Mouse (Mus musculus): ENCODE results near the gene Sash3.

- no peak for TF ChIP-seq CHD2 (IDR thresholded peaks at IDR 0.05; ENCODE audit: low read depth, low read length)
- TF ChIP-seq MAFK (IDR thresholded peaks at IDR 0.05; ENCODE audit: insufficient read depth, low read depth, low read length), result no peak
Measured at GRCm38 (mm10) chrX:48155489-48155888, 9.3 kb downstream of the Sash3 start.
